ENCODE assay signal across 19 mouse cellular contexts in the genomic region with DNA sequence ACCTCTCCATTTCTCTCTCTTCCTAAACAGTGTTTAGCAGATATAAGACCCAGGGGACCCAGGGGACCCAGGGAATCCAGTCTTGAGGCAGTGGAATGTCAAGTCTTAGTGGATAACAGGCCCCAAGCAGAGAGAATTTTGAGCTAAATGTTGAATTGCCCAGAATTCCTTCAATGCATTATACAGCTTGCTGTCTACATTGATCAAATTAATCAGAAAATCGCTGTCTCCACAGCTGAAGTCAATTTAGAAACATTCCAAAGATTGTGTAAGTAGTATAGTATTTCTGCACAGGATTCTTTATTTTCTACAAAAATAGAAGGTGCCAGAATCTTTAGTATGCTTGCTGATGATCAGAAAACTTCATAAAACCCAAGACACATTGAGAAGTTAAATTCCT. TPM values are rescaled to one million over a fixed set of nuclear protein-coding genes. Genes with fewer than 3 reads are reported as not detected.
"Had no signal": no experiment of that assay in that cellular context is flagged by ENCODE, and none has a peak within 500 bp of the region (broad histone marks: within the 10 kb centered on the region; RNA-seq: fewer than 3 reads in every experiment).

No protein-coding gene starts in this region.

- H3K27ac ChIP-seq: midbrain, embryonic 10.5 days; midbrain, embryonic 12.5 days; neural tube, embryonic 13.5 days; neural tube, embryonic 15.5 days; stomach, embryonic 15.5 days; stomach, postnatal 0 days had no signal

- H3K4me3 ChIP-seq: midbrain, embryonic 10.5 days; midbrain, embryonic 12.5 days; myocyte; neural tube, embryonic 13.5 days; neural tube, embryonic 15.5 days; stomach, embryonic 15.5 days had no signal

- H3K4me2 ChIP-seq: lung, embryonic 14.5 days; midbrain, embryonic 12.5 days; neural tube, embryonic 13.5 days; neural tube, embryonic 15.5 days; stomach, embryonic 15.5 days had no signal

- DNase-seq: lung, adult 18-20 months; lung, embryonic 14.5 days; lung, postnatal 10 days; lung, postnatal 4 days; midbrain, embryonic 14.5 days; right cerebral cortex, postnatal 14 days; thymus, adult 2 months; thymus, postnatal 14 days; thymus, postnatal 36 days had no signal

- H3K27me3 ChIP-seq: stomach, embryonic 15.5 days had no signal

- H3K9me3 ChIP-seq: midbrain, embryonic 10.5 days; midbrain, embryonic 12.5 days; neural tube, embryonic 13.5 days; neural tube, embryonic 15.5 days; stomach, embryonic 15.5 days had no signal

- ATAC-seq: midbrain, embryonic 16.5 days had no signal

- H3K36me3 ChIP-seq: midbrain, embryonic 10.5 days; midbrain, embryonic 12.5 days; neural tube, embryonic 13.5 days; neural tube, embryonic 15.5 days; stomach, embryonic 15.5 days had no signal

- H3K4me1 ChIP-seq: midbrain, embryonic 10.5 days; midbrain, embryonic 12.5 days; neural tube, embryonic 13.5 days; neural tube, embryonic 15.5 days; stomach, embryonic 15.5 days had no signal

- H3K9ac ChIP-seq: lung, embryonic 14.5 days; midbrain, embryonic 12.5 days; neural tube, embryonic 13.5 days; neural tube, embryonic 15.5 days; stomach, embryonic 15.5 days had no signal

RNA-seq across cellular contexts. Expression of a gene that starts 9.4 kb away (rescaled TPM):
- total RNA-seq: megakaryocyte, adult 5-6 weeks; megakaryocyte-erythroid progenitor cell, adult 5-6 weeks had no signal
- polyA plus RNA-seq: myocyte had no signal
